Mouse (Mus musculus) ES-E14 (cell line): Measurements from ENCODE around the gene Hist1h3a.
A peak's percentile ranks its signal among the peaks of the same experiment; 100 is the strongest.

Experiments
- CHD2 ChIP-seq: IDR thresholded peaks from 2 replicates; pipeline ENCODE4 v1.6.1; 2014; ENCODE audit warnings: mild to moderate bottlenecking, low read depth, low read length, inconsistent platforms
- HCFC1 ChIP-seq: IDR thresholded peaks from 2 replicates; pipeline ENCODE4 v1.6.1; 2012; ENCODE audit warnings: low read length, inconsistent platforms, borderline replicate concordance; ENCODE audit not compliant: insufficient read depth
- MAFK ChIP-seq: IDR thresholded peaks from 2 replicates; pipeline ENCODE4 v1.6.1; 2014; ENCODE audit warnings: mild to moderate bottlenecking, low read depth, low read length, inconsistent platforms; ENCODE audit not compliant: insufficient read depth
- ZNF384 ChIP-seq: IDR thresholded peaks from 2 replicates; pipeline ENCODE4 v1.6.1; 2012; ENCODE audit warnings: low read depth, low read length, inconsistent platforms

GRCm38 (mm10) chr13:23738677-23739068 lies 23.5 kb downstream of the Hist1h3a start, which contains the start of gene Hist1h1c:
- TF ChIP-seq MAFK, result no peak
- no peak for TF ChIP-seq ZNF384
- TF ChIP-seq CHD2, result no peak
- 0 out of 2 replicates have a peak, but pooled peaks have one; percentile 45 for TF ChIP-seq HCFC1
